Mouse (Mus musculus) neutrophil, adult 59 days (primary cell): ENCODE data around the gene Zmiz1. TPM values are rescaled to one million over a fixed set of nuclear protein-coding genes. Genes with fewer than 3 reads are reported as not detected.

Experiments used
- total RNA-seq, 2 experiments: library from RNA; stranded (reverse); gene quantifications; 1 replicate in 1 of 2; 2 replicates in 1 of 2; pipeline ENCODE4 v1.2.4; 2023

Gene Zmiz1
- total RNA-seq, result 10 to 100 TPM; 69.9 to 79.4 TPM

DNA sequence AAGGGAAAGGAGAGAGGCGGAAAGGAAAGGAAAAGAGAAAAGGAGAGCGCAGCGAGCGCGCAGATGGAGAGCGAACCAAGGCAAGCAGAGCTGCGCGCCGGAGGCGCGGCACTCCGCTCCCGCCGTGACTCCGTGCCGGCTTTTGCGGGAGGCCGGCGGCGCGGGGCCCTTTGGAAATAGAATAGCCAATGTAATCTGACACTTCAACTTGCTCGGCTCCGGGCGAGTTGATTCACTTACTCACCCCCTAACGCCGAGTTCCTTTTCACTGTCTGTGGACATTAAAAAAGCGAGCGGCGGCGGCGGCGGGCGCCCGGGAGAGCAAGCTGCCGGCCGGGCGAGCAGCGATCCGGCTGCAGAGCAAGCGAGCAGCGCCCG, at the start of gene Zmiz1:
Zmiz1 (plus strand) TSS at position 170 of the 378 bp plus-strand sequence.

DNA sequence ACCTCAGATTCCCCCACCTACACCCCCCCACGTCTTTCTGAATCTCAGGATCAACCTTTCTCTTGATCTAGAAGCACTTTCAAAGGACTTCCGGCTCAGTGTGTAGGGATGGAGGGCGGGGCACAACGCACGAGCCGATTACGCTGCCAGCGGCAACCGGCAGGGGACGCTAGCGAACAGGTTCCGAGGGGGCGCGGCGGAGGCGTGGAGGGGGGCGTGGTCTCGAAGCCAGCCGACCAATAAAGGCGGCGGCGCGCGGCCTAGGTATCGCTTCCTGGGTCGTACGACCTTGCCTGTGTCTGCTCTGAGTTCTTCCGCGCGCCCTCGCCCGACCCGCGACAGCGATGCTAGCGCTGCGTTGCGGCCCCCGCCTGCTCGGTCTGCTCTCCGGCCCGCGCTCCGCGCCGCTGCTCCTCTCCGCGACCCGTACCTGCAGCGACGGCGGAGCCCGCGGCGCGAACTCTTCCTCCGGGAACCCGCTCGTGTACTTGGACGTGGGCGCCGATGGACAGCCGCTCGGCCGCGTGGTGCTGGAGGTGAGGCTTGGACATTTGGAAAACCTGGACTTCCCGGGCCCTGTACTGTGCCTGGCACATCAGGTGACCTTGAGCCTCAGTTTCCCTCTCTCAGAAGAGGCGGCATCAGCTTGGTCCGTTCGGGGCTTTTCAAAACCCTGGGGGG, 235.0 kb downstream of the Zmiz1 start, which contains the start of gene Ppif:
Ppif (plus strand) TSS at position 267 of the 681 bp plus-strand sequence.

Other genes starting within 250 kb of the Zmiz1 start
- gene Ppif, start 235.0 kb downstream of the Zmiz1 start, total RNA-seq, result 10 to 100 TPM; 13.8 to 14.1 TPM